Mouse (Mus musculus): ENCODE results near the gene Ndufb3.
"Not testable (repeated sequence)": the region's sequence is repeated elsewhere in the genome, so short reads cannot be mapped to it uniquely, and the experiment has no call there.

Gene Ndufb3

DNA sequence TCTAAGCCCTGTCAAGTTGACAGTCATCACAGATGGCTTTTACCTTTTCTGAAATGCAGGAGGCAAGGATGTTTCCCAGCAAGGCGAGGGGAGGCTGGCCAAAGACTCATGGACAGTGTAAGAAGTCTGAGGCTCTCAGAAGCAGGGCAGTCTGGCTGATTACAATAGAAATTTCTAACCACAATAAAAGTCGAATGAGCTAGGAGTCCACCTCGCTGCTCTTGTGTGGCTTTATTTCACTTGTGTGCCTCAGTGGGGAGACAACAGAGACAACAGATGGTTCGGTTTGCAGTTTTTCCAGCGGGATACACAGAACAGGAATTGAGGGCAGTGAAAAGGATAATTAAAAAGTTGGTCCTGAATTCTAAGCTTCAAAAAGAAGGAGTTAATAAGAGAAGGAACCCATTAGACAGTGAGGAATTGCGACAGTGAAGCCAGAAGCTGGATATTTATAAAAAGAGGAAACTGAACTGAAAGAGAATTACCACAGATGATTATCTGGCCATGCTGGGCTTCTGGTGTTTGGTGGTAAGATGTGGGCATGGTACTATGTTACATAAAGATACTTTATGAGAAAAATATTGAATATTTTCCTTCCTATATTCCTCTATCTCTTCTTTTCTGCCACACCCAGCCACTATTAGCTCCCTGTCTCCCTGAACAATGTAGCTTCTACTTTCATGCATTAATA, 31.9 kb downstream of the Ndufb3 start:
- DNase-seq = no peak

DNA sequence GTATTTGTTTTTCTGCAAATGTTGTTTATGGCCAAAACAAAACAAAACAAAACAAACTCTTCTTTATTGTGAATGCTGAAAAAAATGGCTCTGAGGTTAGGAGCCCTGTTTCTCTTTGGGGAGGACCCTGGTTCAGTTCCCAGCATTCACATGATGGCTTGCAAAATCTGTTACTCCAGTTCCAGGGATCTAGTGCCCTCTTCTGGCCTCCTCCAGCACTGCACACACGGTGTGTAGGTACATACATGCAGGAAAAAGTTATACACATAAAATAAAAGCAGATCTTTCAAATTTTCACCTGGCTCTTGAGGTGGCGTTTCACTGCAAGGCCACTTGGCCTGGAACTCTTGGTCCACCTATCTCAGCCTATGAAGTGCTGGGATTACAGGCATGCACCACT, 32.6 kb downstream of the Ndufb3 start:
- no peak for DNase-seq

- no peak for DNase-seq
Measured at GRCm38 (mm10) chr1:58621251-58621650, 35.1 kb downstream of the Ndufb3 start.

DNA sequence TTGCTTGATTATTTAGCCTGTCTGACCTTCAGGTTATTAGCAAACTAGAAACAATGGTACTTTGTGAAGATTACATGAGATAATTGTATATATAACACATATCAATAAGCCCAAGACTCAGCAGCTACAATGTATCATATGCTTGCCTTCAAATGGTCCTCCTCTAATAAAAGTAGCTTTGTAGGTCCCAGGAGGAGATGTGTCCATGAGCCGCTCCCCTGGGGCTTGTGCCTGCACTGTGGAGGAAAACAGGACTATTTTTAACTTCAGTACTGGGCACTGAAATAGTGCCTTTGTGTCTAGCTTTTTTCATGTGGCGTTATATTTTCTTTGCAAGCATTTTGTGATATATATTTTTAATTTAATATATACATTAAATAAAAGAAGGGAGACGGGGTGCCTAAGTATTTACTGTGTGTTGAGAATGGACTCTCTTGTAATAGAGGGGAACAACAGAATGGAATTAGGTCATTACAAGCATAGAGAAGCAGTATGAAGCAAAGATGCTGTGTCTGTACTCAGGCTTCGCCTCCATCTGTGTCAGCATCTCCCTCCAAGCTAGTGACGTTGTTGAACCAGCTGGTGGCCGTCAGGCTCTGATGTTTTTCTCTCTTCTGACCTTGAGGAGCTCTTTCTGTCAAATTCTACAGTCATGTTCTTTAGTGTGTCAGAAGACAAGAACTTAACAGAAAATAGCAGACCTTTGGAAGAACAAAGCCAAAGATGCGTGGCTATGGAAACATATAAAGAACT, 36.0 kb downstream of the Ndufb3 start:
- no peak for DNase-seq

- not testable (repeated sequence) for DNase-seq
Measured at GRCm38 (mm10) chr1:58628847-58629246, 42.7 kb downstream of the Ndufb3 start.

Data from thymus, postnatal 36 days (tissue).